Mouse (Mus musculus) intestine, embryonic 16.5 days (tissue): Measurements from ENCODE around the gene Celsr1. TPM values are rescaled to one million over a fixed set of nuclear protein-coding genes. Genes with fewer than 3 reads are reported as not detected.
"Not testable (repeated sequence)": the region's sequence is repeated elsewhere in the genome, so short reads cannot be mapped to it uniquely, and the experiment has no call there.

Experiments used
- ATAC-seq: fragments of 200-750 bp; cut with Nextera tagmentation; 2 replicates; pipeline ENCODE4 v1.8.0; 2017; ENCODE audit warnings: moderate TSS enrichment, moderate library complexity
- H3K27ac ChIP-seq: fragments of 300-500 bp; sonication (generic); 2 replicates; pipeline ENCODE4 v1.5.1; 2014; ENCODE audit warnings: mild to moderate bottlenecking, low read length
- H3K27me3 ChIP-seq: fragments of 300-500 bp; sonication (generic); replicated peaks from 2 replicates; pipeline ENCODE4 v1.6.1; 2014; ENCODE audit warnings: low read length, control low read depth, mixed read lengths; ENCODE audit not compliant: control insufficient read depth, insufficient read depth
- H3K36me3 ChIP-seq: fragments of 300-500 bp; sonication (generic); 2 replicates; pipeline ENCODE4 v1.6.1; 2014; ENCODE audit warnings: low read length, control low read depth; ENCODE audit not compliant: control insufficient read depth, insufficient read depth
- H3K4me1 ChIP-seq: fragments of 300-500 bp; sonication (generic); 2 replicates; pipeline ENCODE4 v1.6.1; 2014; ENCODE audit warnings: low read length, control low read depth, mixed read lengths; ENCODE audit not compliant: control insufficient read depth, insufficient read depth
- H3K4me2 ChIP-seq: fragments of 300-500 bp; sonication (generic); 2 replicates; pipeline ENCODE4 v1.6.1; 2014; ENCODE audit warnings: low read depth, low read length, control low read depth
- H3K4me3 ChIP-seq: fragments of 300-500 bp; sonication (generic); 2 replicates; pipeline ENCODE4 v1.5.1; 2014; ENCODE audit warnings: mild to moderate bottlenecking, low read length
- H3K9ac ChIP-seq: fragments of 300-500 bp; sonication (generic); 2 replicates; pipeline ENCODE4 v1.6.1; 2014; ENCODE audit warnings: low read depth, low read length
- H3K9me3 ChIP-seq: fragments of 300-500 bp; sonication (generic); 2 replicates; pipeline ENCODE4 v1.6.1; 2016; ENCODE audit warnings: low read length, control low read depth; ENCODE audit not compliant: control insufficient read depth
- WGBS: fragments of 180-500 bp; shearing (Covaris S2); extraction: QIAGEN DNeasy Blood & Tissue Kit; methylation state at CpG from one replicate; pipeline ENCODE4 v1.1.7; 2014; 5-methylcytosine and 5-hydroxymethylcytosine counted together
- polyA plus RNA-seq: library from polyadenylated mRNA; unstranded; fragments of >200 nt; fragmentation: Nextera tagmentation; extraction: Ambion mirVana; gene quantifications from 2 replicates; pipeline ENCODE4 v1.2.1, GENCODE M21; 2015

Celsr1 gene
- polyA plus RNA-seq, 1 experiment from 2014 or later, result 0.51 TPM

- Histone ChIP-seq H3K9ac (no peak overlapping the region), H3K4me2 (no peak overlapping the region), H3K27me3 (no peaks in the 10 kb centered on the region), H3K36me3 (peaks cover 25% of the 10 kb centered on the region), H3K4me1 (no peaks in the 10 kb centered on the region), H3K4me3 (no peak overlapping the region), H3K9me3 (no peaks in the 10 kb centered on the region), H3K27ac (no peak overlapping the region)
- ATAC-seq, result no peak
- WGBS, result 81% methylated on average over 13 of the region's 13 CpGs
Measured at GRCm38 (mm10) chr15:85892498-85893118, 141.0 kb downstream of the Celsr1 start.

DNA sequence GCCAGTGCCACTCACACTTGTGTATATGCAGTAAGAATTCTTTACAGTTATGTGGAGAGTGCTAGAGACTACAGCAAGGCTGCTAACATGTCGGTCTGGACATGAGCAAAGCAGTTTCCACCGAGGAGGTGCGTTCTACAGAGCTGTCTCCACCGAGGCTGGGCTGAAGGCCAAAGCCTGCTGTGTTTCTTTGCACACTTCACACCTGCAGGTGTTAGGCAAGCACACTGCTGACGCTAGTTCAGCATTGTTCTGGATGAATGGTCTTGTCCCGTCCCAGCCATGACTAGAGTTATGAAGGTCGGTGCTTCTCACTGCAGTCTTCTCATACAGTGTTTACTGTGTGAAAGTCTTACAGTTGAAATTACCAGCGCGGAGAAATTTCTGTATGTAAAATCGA is 141.6 kb downstream of the Celsr1 start:
- ATAC-seq, result no peak
- Histone ChIP-seq H3K9ac (no peak overlapping the region), H3K4me1 (no peaks in the 10 kb centered on the region), H3K36me3 (peaks cover 19% of the 10 kb centered on the region; the same call in 1 of the 2 replicates), H3K27ac (0 out of 2 replicates have a peak overlapping the region, but pooled peaks have one; percentile 11), H3K9me3 (no peaks in the 10 kb centered on the region), H3K27me3 (no peaks in the 10 kb centered on the region), H3K4me2 (no peak overlapping the region), H3K4me3 (no peak overlapping the region)
- 77% methylated on average over 10 of the region's 10 CpGs for WGBS

GRCm38 (mm10) chr15:85889235-85889634 is 144.3 kb downstream of the Celsr1 start:
- no peak for ATAC-seq
- 85% methylated on average over 4 of the region's 4 CpGs for WGBS
- Histone ChIP-seq H3K27ac (no peak overlapping the region), H3K9ac (no peak overlapping the region), H3K9me3 (no peaks in the 10 kb centered on the region), H3K36me3 (peaks cover 18% of the 10 kb centered on the region), H3K4me1 (no peaks in the 10 kb centered on the region), H3K4me3 (no peak overlapping the region), H3K4me2 (no peak overlapping the region), H3K27me3 (no peaks in the 10 kb centered on the region)

DNA sequence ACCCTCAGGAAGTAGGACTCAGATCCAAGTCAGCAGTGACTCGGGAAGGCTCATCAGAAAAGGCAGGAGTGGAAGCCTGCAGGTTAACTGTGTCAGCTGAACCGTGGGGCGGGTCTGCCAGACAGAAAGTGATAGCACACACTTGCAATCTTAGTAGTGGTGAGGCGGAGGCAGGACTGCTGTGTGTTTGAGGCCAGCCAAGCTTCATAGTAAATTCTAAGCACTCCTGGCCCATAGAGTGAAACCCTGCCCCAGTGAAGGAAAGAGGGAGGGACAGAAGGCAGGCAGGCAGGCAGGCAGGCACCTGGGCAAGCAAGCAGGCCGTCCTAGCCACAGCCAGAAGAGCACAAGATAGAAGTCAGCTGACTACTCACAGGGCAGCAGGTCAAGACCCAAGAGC is 148.0 kb downstream of the Celsr1 start:
- ATAC-seq, result no peak
- H3K9ac ChIP-seq, result no peak overlapping the region
- H3K27ac ChIP-seq, result no peak overlapping the region
- peaks cover 2% of the 10 kb centered on the region for H3K4me1 ChIP-seq
- H3K9me3 ChIP-seq, result no peaks in the 10 kb centered on the region
- WGBS, result 81% methylated on average over 5 of the region's 5 CpGs
- no peak overlapping the region for H3K4me2 ChIP-seq
- H3K36me3 ChIP-seq, result peaks cover 18% of the 10 kb centered on the region
- no peak overlapping the region for H3K4me3 ChIP-seq
- no peaks in the 10 kb centered on the region for H3K27me3 ChIP-seq

DNA sequence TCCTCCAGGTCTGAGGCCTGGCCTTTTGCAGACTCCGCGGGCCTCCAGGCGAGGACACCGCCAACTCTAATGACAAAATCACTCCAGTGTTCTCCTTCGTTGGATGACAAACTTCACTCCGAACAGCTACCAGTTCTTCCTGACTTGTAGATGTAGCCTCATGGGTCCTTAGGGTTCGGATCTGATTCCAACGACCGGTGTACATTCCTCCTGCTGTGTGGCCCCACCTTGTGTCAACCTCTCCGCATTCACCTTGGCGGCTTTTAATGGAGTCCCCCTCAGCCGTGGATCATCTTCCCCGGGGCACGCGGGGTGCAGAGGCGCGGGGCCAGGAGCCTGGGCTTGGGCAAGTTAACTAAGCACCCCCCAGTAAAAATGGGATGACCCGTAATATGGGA is 154.1 kb downstream of the Celsr1 start:
- Histone ChIP-seq H3K9ac (peak overlapping the region; percentile 93), H3K36me3 (peaks cover 14% of the 10 kb centered on the region), H3K27me3 (no peaks in the 10 kb centered on the region), H3K27ac (peak overlapping the region; percentile 84), H3K4me3 (peak overlapping the region; percentile 87), H3K9me3 (no peaks in the 10 kb centered on the region), H3K4me1 (peaks cover 10% of the 10 kb centered on the region), H3K4me2 (peak overlapping the region; percentile 68)
- peak; percentile 51 for ATAC-seq
- WGBS, result 2% methylated on average over 18 of the region's 18 CpGs

DNA sequence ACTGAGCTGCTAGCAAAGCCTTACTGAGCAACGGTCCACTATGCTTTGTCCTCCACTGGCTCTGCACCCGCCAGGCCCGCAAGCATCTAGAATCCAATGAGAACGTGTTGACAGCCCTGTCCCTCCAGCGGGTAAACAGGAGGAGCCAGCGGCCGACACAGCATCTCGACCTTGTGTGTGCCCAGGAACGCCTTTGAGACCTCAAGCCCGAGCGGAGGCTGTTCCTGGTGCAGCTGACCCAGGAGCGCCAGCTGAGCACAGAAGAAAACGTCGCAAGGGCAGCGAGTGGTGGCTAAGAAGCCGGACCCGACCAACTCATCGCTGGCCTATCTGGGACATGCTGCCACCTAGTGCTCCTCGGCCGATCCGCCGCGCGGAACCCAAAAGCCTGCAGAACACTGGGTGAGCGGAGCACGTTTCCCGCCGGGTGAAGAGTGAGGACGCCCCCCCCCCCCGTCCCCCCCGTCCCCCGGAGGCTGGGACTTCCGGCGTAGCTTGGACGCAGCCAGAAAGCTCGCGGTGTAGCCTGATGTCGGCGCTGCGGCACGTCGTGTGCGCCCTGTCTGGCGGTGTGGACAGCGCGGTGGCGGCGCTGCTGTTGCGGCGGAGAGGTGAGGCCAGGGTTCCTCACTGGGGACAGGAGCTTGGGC is 154.6 kb downstream of the Celsr1 start, which contains the start of gene Trmu:
Gene Trmu, plus strand, starts transcription at position 465 of the 650 bp plus-strand sequence.
- H3K27me3 ChIP-seq, result no peaks in the 10 kb centered on the region
- H3K9ac ChIP-seq, result peak within 1 kb of the TSS; percentile 93
- H3K9me3 ChIP-seq, result no peaks in the 10 kb centered on the region
- H3K4me1 ChIP-seq, result peaks cover 10% of the 10 kb centered on the region
- ATAC-seq, result peak; percentile 98
- H3K36me3 ChIP-seq, result peaks cover 15% of the 10 kb centered on the region
- H3K27ac ChIP-seq, result peak within 1 kb of the TSS; percentile 84
- peak within 1 kb of the TSS; percentile 77 for H3K4me2 ChIP-seq
- WGBS, result under 1% methylated on average over 45 of the region's 50 CpGs
- peak within 1 kb of the TSS; percentile 87 for H3K4me3 ChIP-seq

GRCm38 (mm10) chr15:85877336-85877735 is 156.2 kb downstream of the Celsr1 start:
- H3K9me3 ChIP-seq, result no peaks in the 10 kb centered on the region
- no peak overlapping the region for H3K4me2 ChIP-seq
- WGBS, result 92% methylated on average over 7 of the region's 7 CpGs
- peaks cover 10% of the 10 kb centered on the region for H3K36me3 ChIP-seq
- no peak for ATAC-seq
- no peaks in the 10 kb centered on the region for H3K27me3 ChIP-seq
- peaks cover 10% of the 10 kb centered on the region for H3K4me1 ChIP-seq
- H3K9ac ChIP-seq, result no peak overlapping the region
- H3K4me3 ChIP-seq, result no peak overlapping the region
- no peak overlapping the region for H3K27ac ChIP-seq

- Histone ChIP-seq H3K27ac (no peak overlapping the region), H3K9me3 (no peaks in the 10 kb centered on the region), H3K4me2 (no peak overlapping the region), H3K4me3 (no peak overlapping the region), H3K9ac (no peak overlapping the region), H3K4me1 (no peaks in the 10 kb centered on the region), H3K27me3 (no peaks in the 10 kb centered on the region), H3K36me3 (peaks cover 28% of the 10 kb centered on the region)
- ATAC-seq, result peak; percentile 60
- WGBS, result 46% methylated on average over 6 of the region's 6 CpGs
Measured at GRCm38 (mm10) chr15:85867696-85868095, 165.9 kb downstream of the Celsr1 start.

GRCm38 (mm10) chr15:85865913-85866312 is 167.7 kb downstream of the Celsr1 start:
- H3K4me2 ChIP-seq, H3K9ac ChIP-seq, ATAC-seq, H3K27me3 ChIP-seq, H3K4me3 ChIP-seq, H3K4me1 ChIP-seq, H3K9me3 ChIP-seq, H3K27ac ChIP-seq: not testable (repeated sequence)
- WGBS, result 94% methylated on average over 7 of the region's 7 CpGs
- peaks cover 21% of the 10 kb centered on the region for H3K36me3 ChIP-seq
